Mouse (Mus musculus) retina, postnatal 1 day (tissue): ENCODE measurements at regions not wholly inside any gene's neighbourhood (a gene's known extent, or its start where the extent isn't known, plus 50 kb on each side); places are given as distances from the start of the nearest gene placed in this dataset.

Source experiments
- DNase-seq: peaks from one replicate; pipeline ENCODE4 v3.0.0-alpha.2; 2012

- DNase-seq, result no peak
These were observed 72.8 kb upstream of the Med14 start for GRCm38 (mm10) chrX:12834681-12835080.

GRCm38 (mm10) chrX:12832709-12833108, 70.8 kb upstream of the Med14 start:
- no peak for DNase-seq

GRCm38 (mm10) chrX:12829165-12829564, 67.3 kb upstream of the Med14 start:
- no peak for DNase-seq

- DNase-seq, result no peak
These were observed 65.5 kb upstream of the Med14 start for GRCm38 (mm10) chrX:12827299-12827872.

GRCm38 (mm10) chrX:12826646-12827045, 64.8 kb upstream of the Med14 start:
- no peak for DNase-seq

DNA sequence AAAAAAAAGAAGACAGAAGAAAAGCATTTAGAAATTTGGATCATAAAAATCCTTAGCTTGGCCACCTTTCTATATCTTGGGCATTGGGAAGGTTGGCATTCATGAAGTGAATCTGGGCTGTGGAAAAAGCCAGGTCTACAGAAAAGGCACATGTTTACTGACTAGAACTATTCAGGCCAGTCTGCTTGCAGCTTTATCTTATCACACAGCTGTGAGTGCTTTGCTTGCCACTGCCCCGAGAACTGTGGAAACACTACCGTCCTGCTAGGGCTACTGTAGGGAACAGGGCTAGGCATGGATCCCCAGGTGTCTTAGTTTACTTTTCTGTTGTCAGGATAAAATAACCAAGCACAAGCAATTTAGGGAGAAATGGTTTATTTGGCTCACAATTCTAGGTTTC, 63.4 kb upstream of the Med14 start:
- no peak for DNase-seq

DNA sequence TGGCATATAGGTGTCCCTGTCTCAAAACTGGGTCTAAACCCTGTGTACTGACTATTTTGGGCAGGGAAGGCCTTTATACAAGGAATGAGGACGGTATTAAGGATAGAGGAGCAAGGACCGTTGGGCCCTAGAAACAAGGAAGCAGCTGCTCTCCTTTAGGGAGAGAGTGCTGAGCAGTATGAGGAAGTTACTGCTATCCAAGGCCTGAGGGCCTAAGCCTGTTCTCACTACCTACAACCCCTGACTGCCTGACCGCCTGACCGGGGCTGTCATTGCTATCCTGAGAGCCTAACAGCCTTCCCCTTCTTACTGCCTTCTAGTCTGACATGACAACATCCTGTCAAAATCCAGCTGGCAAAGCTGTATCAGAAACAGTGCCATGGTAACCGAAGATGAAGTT, 62.6 kb upstream of the Med14 start:
- DNase-seq, result no peak

DNA sequence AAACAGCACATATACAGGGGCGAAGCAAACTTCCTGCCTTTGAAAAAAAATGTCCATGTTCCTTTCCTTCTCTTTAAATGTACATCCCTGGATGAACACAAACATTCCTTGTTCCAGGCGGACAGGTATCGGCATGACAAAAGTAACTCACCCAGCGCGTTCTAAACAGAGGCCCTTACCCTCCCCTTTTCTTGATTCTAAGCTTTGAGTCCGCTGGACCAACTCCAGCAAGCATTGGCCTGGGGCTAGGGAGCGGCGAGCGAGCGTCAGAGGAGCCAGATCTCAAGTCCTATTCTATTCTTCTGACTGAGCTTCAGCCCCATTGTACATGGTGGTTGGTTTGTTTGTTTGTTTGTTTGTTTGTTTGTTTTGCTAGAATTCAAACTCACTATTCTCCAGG, 60.9 kb upstream of the Med14 start:
- DNase-seq, result no peak

DNA sequence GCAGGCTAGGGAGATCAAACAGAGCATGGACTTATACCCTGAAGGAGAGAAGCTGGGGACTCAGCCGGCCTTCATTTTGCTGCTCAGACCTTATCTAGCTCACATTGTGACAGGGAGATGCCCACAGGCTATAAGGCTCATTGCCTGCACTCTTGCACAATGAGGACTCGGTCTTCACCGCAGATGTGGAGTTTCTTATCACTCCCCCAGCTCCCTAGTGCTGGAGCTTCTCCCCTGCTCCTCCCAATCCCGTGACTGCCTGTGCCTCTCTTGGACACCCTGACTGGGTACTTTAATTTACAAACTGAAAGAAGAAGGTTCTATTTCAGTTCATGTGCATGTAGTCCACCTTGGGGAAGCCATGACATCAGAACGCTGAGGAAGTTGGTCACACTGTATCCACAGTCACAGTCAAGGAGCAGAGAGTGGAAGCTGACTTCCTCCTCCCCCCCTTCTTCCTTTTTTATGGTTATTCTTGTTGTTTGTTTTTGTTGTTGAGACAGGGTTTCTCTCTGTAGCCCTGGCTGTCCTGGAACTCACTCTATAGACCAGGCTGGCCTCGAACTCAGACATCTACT, 51.3 kb upstream of the Med14 start:
- no peak for DNase-seq
